Mouse (Mus musculus) bone marrow macrophage, adult 2 months (primary cell): ENCODE measurements around the gene Hira.

ENCODE experiments used
- CTCF ChIP-seq: IDR thresholded peaks from 2 replicates; pipeline ENCODE4 v1.5.1; 2012; ENCODE audit warnings: low read depth, mild to moderate bottlenecking, low read length, moderate library complexity
- POLR2A ChIP-seq: IDR thresholded peaks from 2 replicates; pipeline ENCODE4 v1.6.1; 2012; ENCODE audit warnings: mild to moderate bottlenecking, low read depth, low read length, borderline replicate concordance

DNA sequence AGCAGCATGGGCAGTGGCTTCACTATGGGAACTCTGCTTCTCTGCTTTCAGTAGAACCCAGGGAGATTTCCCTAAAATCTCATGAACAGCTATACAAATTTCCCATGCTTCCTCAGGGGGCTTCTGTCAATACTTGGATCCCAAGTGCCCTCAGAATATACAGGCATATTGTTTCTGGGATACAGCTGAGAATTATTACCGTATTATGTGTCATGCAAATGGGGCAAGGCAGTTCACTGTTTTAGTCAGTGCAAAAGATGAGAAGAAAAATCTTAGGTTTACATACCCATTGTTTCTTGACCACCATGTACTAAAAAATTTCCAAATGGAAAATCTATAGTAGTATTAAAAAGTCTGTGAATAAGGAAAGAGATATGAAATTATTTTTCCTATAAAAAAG, 126.9 kb downstream of the Hira start:
- TF ChIP-seq CTCF (no peak), POLR2A (no peak)
